Mouse (Mus musculus) kidney, adult 9 months (tissue): Measurements from ENCODE around the gene Hbb-bt.
"Not testable (repeated sequence)": the region's sequence is repeated elsewhere in the genome, so short reads cannot be mapped to it uniquely, and the experiment has no call there.

Experiments
- DNase-seq: peaks from one replicate; pipeline ENCODE4 v3.0.0; 2022

The Hbb-bt gene

DNA sequence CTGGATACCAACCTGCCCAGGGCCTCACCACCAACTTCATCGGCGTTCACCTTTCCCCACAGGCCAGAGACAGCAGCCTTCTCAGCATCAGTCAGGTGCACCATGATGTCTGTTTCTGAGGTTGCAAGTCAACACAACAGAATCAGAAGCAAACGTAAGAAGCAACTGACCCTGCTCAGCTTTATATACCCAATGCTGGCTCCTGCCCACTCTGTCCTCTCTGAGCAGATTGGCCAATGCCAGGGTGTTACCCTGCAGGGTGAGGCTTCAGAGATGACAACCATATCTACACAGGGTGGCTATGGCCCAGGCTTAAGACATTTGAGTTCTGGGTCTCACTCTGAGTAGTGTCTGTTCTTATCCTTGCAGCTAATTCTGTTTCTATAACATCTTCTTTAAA is at the start of gene Hbb-bt:
Gene Hbb-bt, minus strand, starts transcription at position 231 of the 400 bp plus-strand sequence.
- no peak for DNase-seq

DNA sequence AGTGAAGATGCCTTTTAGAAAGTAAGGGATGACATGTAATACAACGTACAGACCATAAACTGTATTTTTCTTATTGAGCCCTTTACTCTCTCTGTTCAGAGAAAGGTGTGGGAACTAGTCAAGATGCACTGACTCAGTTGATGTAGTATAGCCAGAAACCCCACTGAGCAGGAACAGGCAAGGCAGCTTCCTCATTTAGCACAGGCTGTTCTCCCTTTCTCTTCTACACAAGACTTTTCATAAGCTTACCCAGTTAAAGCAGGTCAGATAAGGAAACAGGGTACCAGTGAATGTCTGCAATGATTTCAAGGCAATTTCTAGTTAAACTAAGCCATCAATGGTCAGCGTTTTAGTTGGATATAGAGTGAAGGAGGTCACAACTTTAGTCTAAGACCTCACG is 47.7 kb upstream of the Hbb-bt start:
- no peak for DNase-seq

DNA sequence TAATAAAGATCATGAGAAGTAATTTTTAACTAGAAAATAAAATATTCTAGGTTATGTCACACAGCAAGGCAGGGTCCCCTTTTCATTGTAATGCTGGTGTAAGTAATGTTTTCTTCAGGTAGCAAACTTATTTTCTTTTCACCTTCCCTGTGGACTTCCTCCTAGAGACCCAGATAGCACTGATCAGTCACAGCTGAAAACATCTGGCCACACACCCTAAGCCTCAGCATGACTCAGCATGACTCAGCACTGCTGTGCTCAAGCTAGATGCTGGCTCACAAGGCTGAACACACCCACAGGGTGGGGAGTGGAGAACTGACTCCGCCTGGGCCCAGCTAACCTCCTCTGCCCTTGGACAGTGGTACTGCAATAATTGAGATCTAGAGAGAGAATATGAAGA is 47.1 kb upstream of the Hbb-bt start:
- DNase-seq, result no peak

DNA sequence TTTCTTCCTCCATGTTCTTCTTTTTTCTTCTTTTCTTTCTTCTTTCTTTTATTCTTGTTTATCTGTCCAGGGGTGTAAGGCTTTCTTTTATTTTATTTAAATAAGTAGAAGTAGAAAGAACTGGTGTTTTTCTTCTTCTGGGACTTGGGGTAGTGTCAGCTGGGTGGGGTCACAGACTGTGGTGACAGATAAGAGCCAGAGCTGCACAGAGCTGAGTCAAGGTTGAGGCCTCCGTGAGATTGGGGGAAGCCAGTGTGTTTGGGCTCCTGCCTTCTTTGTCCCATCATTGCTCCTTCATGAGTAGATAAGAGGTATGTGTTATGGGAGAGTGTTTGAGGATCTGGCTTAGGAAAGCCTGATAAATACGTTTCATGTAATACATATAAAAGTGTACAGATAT is 45.3 kb upstream of the Hbb-bt start:
- no peak for DNase-seq

DNA sequence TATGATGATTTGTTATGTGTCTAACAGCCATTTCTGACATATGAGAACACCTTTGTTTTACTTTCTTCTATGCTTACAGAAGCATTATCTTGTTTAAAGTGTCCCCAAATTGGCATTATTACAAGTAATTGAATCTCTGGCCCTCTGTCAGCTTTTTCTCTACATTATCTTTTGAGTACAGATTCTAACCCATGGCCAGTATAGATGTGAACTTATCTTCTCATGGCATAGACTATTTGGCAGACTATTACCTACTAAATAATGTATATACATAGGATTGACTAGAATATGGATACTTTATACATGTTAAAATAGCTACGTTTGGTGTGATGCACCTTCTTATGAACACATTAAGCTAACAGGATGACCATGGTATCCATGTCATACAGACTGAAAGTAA is 40.9 kb upstream of the Hbb-bt start:
- no peak for DNase-seq

DNA sequence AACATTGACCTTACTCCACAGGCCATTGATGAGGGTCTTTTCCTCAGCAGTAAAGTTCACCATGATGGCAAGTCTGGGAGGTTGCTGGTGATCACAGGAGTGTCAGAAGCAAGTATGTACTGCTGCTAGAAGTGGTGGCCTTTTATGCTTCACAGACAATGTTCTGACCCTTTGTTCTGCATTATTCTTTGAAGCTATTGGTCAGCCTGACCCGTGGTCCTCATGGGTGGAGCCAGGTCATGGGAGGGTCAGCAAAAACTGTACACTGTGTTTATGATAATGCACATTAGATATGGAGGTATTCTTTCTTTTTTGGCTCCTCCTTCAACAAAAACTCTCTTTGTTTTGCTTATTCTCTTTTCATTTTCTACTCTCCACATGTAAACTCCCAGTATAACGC is 39.3 kb upstream of the Hbb-bt start, which contains the start of gene Hbb-y:
Gene Hbb-y, minus strand, starts transcription at position 127 of the 400 bp plus-strand sequence.
- no peak for DNase-seq

DNA sequence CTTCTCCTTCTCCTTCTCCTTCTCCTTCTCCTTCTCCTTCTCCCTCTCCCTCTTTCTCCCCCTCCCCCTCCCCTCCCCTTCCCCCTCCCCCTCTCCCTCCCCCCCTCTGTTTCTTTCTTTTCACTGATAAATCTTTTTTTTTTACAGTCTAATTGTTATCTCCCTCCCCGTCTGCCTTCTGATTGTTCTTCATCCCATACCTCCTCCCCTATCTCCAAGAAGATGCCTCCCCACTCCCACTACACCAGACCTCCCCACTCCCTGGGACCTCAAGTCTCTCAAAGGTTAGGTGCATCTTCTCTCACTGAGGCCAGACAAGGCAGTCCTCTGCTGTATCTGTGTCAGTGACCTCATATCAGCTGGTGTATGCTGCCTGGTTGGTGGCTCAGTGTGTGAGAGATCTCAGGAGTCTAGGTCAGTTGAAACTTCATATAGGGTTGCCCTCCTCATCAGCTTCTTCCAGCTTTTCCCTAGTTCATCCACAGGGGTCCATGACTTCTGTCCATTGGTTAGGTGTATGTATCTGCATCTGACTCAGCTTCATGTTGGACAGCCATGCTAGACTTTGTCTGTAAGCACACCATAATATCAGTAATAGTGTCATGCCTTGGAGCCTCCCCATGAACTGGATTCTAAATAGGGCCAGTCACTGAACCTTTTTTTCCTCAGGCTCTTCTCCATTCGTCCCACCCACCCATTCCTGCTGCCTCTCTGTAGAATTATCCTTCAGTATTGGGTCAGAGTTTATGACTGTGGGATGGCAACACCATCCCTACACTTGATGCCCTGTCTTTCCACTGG is 30.9 kb upstream of the Hbb-bt start:
- no peak for DNase-seq

DNA sequence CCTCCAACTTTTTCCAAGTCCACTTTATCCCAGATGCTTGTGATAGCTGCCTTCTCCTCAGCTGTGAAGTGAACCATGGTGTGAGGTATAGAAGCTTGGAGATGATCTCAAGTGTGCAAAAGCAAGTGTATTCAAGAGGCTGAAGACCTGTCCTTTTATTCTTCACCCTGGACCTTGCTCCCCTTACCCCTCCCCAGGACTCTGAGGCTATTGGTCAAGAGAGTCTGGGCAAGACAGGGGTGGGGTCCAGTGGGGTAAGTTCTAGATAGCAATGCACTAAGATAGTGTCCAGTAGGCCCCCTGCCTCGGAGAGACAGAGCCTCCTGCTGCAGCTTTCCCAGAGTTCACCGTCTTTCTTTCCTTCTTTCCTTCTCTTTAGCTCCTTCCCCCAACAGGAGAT is 29.2 kb upstream of the Hbb-bt start, which contains the start of gene Hbb-bh1:
Gene Hbb-bh1, minus strand, starts transcription at position 131 of the 400 bp plus-strand sequence.
- no peak for DNase-seq

DNA sequence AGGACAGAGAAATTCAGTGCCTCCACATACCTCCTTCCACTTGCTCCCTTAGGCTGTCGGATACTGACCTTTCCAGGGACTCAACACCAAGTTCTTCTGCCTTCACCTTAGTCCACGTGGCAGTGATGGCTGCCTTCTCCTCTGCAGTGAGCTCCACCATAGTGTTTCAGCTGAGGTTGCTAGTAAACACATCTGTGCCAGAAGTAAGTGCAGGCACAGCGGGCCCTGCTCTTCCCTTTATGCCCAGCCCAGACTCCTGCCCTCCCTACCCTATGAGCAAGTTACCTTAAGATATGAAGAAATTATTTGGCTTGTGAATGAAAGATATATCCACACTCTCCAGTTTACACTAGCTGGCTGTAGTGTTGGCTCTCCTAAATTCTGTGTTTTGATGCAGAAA is 26.5 kb upstream of the Hbb-bt start, which contains the start of gene Hbb-bh2:
Gene Hbb-bh2, minus strand, starts transcription at position 253 of the 400 bp plus-strand sequence.
- no peak for DNase-seq

DNA sequence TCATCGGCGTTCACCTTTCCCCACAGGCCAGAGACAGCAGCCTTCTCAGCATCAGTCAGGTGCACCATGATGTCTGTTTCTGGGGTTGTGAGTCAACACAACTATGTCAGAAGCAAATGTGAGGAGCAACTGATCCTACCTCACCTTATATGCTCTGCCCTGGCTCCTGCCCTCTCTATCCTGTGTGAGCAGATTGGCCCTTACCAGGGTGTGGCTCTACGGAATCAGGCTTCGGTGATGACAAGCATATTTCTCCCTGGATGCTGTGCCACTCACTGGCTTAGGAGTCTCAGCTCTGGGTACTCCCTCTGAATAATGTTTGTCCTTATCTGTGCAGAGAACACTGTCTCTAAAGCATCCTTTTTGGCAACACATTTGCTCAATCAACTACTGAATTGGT is 14.0 kb upstream of the Hbb-bt start, which contains the start of gene Hbb-bs:
Gene Hbb-bs, minus strand, starts transcription at position 289 of the 400 bp plus-strand sequence.
- DNase-seq, result no peak

DNA sequence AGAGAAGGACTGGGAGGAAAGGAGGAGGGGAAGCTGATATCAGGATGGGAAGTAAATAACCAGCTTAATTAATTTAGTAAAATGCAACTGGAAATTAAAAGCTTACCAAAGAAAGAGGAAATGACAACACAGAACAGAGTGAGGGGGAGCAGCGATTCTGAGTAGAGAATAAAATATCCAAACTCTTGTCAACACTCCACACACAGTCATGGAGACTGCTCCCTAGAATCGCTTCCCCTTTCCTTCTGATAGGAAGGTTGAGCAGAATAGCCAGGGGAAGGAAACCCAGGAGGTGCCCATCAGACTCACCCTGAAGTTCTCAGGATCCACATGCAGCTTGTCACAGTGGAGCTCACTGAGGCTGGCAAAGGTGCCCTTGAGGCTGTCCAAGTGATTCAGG is 13.3 kb upstream of the Hbb-bt start:
- DNase-seq, result not testable (repeated sequence)

DNA sequence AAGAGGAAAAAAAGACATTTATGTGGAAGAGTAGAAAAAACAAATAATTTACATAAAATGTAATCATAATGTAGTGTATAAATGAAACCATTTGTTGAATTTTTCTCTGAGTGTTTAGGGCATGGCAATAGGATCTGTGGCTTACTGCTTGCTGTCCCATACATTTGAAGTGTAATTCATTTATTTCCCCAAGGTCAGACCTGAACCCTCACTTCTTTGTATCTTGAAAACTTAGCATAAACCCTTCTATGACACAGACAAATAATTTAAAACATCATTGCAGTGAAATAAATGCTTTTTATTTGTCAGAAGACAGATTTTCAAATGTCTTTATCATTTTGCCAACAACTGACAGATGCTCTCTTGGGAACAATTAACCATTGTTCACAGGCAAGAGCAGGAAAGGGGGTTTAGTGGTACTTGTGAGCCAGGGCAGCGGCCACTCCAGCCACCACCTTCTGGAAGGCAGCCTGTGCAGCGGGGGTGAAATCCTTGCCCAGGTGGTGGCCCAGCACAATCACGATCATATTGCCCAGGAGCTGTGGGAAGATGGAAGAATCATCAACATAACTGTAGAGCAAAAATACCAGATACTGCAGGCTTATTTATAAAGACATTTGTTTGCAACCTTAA is 12.6 kb upstream of the Hbb-bt start:
- no peak for DNase-seq

DNA sequence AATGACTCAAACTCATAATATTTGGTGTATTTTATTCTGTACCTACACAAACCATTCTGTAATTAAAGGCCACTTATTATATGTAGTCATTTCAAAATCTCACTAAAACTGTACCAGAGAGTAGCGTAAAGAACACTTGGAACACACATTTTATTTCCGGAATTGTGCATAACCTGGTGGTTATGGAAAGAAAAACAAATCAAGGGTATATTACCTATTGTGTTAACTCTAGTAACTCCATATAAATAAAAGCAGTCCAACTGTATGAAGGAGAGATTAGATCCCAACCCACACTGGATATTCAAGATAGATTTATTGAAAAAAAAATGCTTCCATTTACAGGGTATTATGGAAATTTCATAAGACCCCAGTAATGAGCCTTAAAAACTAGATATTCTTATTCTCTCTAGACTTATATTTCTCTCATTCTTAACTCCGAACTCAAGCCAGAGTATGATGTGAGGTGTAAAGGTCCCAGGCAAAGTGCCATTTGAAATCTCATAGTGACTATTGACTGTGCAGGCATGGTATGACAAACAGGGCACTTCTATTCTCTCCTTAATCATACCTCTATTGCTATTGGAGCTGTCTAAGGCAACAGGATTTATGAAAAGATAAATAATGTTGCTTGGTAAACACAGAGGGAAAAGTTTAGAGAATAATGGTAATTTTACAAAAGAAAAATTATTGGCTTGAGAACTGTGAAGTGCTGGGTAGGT is 11.9 kb upstream of the Hbb-bt start:
- no peak for DNase-seq

DNA sequence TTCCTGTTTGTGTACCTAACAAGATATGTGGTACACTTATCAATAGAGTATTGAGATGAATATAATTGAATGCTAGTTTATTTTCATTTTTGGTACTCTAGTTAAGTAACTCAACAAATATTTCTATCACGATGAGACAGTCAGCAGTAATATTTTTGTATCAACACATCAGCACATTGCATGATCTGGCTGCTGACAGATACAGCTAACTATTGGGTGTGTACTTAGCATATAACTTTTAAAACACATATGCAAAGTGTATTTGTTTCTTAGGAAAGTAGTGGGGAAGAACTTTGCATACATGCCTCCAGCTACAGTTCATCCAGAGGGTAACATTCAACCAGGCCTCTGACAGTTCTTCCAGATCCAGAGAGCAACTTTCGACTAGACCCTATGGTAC is 10.8 kb upstream of the Hbb-bt start:
- DNase-seq, result no peak

DNA sequence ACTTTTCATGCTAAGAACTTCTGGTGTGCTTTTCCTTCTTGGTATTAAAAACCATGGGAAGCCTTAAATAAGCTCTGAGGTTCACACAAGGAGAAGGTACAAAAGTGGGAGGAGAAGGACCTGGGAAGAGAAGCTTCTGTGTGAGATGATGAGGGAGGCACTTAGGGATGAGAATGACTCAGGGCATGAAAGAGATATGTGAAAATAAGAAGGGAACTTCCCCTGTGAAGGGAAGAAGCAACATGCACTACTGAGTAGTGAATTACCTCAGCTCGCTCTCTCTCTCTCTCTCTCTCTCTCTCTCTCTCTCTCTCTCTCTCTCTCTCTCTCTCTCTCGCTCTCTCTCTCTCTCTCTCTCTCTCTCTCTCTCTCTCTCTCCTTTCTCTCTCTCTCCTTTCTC is 1.3 kb upstream of the Hbb-bt start:
- not testable (repeated sequence) for DNase-seq

DNA sequence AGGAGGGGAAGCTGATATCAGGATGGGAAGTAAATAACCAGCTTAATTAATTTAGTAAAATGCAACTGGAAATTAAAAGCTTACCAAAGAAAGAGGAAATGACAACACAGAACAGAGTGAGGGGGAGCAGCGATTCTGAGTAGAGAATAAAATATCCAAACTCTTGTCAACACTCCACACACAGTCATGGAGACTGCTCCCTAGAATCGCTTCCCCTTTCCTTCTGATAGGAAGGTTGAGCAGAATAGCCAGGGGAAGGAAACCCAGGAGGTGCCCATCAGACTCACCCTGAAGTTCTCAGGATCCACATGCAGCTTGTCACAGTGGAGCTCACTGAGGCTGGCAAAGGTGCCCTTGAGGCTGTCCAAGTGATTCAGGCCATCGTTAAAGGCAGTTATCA is 644 bp downstream of the Hbb-bt start:
- not testable (repeated sequence) for DNase-seq

DNA sequence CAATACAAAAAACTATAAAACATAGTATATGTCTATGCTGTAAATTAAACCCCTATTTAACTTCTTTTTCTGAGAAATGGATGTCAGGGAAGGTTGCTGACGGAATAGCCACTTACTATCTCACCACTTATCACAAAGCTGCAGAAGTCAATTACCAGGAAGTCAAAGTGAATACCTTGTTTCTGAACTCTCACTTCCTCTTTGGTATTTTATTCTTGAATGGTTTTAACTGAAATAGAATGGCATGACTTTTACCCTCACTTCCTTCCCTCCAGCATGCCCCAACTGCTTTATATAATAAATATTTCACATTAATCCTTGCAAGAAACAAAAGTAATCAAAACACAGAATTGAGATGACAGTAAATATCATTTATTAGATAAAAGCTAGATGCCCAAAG is 1.6 kb downstream of the Hbb-bt start:
- no peak for DNase-seq

DNA sequence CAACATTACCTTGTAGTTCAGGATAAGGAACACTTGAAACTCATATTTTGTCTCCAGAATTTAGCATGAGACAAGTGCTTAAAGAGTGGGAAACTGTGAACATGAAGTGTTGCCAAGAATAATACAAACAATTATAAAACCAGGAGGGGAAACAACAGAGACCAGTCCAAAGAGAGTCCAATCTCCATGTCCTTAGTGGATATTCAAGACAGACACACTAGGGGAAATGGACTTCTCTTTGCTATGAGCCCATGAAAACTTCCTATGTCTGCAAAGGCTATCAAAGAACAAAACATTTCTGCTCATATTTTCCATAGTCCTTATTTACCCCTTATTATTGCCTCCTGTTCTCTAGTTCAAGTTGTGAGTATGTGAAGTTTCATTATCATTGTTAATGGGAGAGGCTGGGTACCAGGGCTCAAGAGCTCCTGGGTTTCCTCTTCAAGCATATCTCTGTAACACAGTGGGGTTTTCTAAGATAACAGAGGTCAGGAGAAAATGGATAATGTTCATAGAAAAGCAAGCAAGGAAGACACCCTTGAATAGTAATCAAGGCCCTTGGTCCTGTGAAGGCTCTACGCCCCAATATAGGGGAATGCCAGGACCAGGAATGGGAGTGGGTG is 2.5 kb downstream of the Hbb-bt start:
- no peak for DNase-seq

DNA sequence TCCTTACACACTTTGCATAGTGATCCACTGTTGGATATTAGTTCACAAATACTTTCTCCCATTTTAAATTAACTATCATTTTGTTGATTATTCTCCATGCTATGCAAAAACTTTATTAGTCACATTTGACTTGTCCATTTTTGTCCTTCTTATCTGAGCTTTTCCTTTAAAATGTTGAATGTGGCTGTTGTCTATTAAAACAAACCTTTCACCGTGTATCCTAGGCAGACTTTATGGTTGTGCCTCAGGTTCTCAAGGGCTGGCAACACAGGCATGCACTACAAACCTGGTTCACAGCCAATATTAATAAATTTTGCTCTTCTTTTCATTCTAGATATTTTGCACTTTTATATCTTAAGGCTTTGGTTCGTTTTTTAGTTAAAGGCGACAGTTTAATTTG is 3.0 kb downstream of the Hbb-bt start:
- DNase-seq, result no peak

DNA sequence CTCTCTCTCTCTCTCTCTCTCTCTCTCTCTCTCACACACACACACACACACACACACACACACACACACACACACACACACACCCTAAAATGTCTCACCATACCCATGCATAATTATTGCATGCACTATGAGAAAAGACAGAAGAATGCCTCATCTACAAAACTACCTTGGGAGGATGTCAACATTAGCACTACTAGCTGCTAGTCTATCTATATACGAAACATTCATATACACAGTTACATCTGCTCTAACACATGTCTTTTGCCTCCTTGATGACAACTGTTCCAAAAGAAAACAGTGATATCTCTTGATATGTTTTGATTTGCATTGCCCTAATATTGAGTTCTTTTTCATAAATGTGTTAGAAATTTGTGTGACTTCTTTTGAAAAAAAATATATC is 3.5 kb downstream of the Hbb-bt start:
- no peak for DNase-seq

DNA sequence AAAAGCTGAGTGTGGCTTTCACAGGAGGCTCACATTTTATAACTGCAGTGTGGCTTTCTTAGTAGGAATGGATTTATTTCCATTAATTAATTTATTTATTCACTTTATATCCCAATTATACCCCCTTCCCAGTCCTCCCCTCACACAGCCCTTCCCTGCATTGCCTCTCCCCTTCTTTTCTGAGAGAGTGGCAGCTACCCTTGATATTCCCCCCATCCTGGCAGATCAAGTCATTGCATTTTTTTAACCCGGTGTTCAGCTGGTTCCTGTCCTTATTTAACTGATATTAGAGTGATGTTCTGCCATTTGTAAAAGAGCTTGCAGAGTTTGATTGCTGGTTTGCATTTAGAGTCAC is 4.0 kb downstream of the Hbb-bt start:
- no peak for DNase-seq

DNA sequence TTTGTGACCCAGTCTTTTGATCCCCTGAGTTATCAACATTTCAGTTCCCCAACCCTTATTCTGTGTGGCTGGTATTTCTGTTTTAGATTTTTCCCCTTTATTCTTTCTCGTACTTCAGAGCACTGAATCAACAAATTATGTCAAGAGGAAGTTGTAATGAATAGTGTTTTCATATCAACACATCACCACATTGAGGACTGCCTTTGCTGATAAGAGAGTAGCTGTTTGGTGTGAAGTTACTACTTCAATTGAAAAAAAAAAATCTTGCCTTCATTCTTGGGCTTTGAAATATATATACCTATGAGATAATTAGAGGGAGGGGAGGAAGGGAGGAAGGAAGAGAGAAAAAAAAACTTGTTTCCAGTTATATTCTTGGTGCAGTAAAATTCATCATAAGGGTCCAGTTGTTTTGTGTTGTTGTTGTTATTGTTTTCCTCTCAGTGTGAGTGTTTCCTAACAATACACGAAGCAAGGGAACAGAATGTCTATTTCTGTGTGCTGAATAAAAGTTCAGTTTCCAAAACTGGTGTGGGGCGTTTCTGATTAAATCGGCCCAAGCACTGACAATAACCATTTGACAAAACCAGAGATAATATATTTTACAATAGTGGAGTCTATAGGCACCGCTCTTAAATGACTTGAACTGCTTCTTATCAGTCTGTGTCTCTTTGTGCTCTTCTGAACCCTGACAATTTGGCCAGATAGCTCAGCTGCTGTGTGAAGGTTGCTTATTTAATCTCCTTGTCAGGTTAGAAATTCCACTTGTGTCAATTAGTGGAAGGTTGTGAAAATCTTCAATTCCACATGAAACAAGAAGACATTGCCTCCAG is 4.6 kb downstream of the Hbb-bt start:
- no peak for DNase-seq
